8 mouse cellular contexts compared by ENCODE assay signal in genomic region chr6:124857840-124858530, GRCm38 (mm10). TPM values are rescaled to one million over a fixed set of nuclear protein-coding genes. Genes with fewer than 3 reads are reported as not detected.
A peak's percentile ranks its signal among the peaks of the same experiment; 100 is the strongest.
DNase-seq lines count a peak whose midpoint lies in the region; ATAC-seq and TF ChIP-seq lines count a peak whose summit lies in the region.

No protein-coding gene starts in this region.

- peak overlapping the region; percentile 84 for H3K4me2 ChIP-seq in forebrain, postnatal 0 days (ENCODE audit: low read depth)
- peak overlapping the region; percentile 85 for H3K4me2 ChIP-seq in midbrain, embryonic 12.5 days (replicated peaks)

- intact Hi-C loops in left cerebral cortex, adult 2 months (cut with DNase I) = loop anchor here (5.0 kb wide), 1 partner anchor 224 kb away; no protein-coding TSS in a partner anchor

- H3K9ac ChIP-seq in forebrain, postnatal 0 days = peak overlapping the region; percentile 98
- H3K9ac ChIP-seq in midbrain, embryonic 12.5 days (replicated peaks) = peak overlapping the region; percentile 97

- 24% methylated on average over 26 of the region's 26 CpGs for WGBS in embryonic facial prominence, embryonic 10.5 days
- 20% methylated on average over 26 of the region's 26 CpGs for WGBS in forebrain, postnatal 0 days
- WGBS in midbrain, embryonic 12.5 days = 23% methylated on average over 26 of the region's 26 CpGs

- no peaks in the 10 kb centered on the region for H3K9me3 ChIP-seq in embryonic facial prominence, embryonic 10.5 days
- H3K9me3 ChIP-seq in forebrain, postnatal 0 days (ENCODE audit: low read length) = no peaks in the 10 kb centered on the region
- H3K9me3 ChIP-seq in midbrain, embryonic 12.5 days = no peaks in the 10 kb centered on the region

- H3K27ac ChIP-seq in left cerebral cortex, adult 2 months = peak overlapping the region; percentile 92; the same call in 1 of the 2 replicates
- peak overlapping the region; percentile 98 for H3K27ac ChIP-seq in embryonic facial prominence, embryonic 10.5 days (replicated peaks)
- H3K27ac ChIP-seq in forebrain, postnatal 0 days (ENCODE audit: low read depth, low read length) = peak overlapping the region; percentile 98
- peak overlapping the region; percentile 95 for H3K27ac ChIP-seq in midbrain, embryonic 12.5 days (replicated peaks)

- peak overlapping the region; percentile 58 for H3K4me3 ChIP-seq in left cerebral cortex, adult 2 months
- H3K4me3 ChIP-seq in embryonic facial prominence, embryonic 10.5 days = peak overlapping the region; percentile 93
- peak overlapping the region; percentile 70 for H3K4me3 ChIP-seq in forebrain, postnatal 0 days (ENCODE audit: low read depth, low read length)
- peak overlapping the region; percentile 75 for H3K4me3 ChIP-seq in midbrain, embryonic 12.5 days

- peak in 1 of 2 experiments; percentile 24 for DNase-seq in left cerebral cortex, adult 2 months (ENCODE audit: extremely low spot score in 1 of 2, low spot score in 2 of 2)
- no peak for DNase-seq in left cerebral cortex, adult 9 months (ENCODE audit: low spot score in 2 of 2)
- DNase-seq in embryonic facial prominence, embryonic 10.5 days (ENCODE audit: low spot score) = no peak
- DNase-seq in forebrain, postnatal 0 days = no peak
- no peak for DNase-seq in layer of hippocampus, postnatal 14 days (ENCODE audit: low spot score in 2 of 2)
- DNase-seq in layer of hippocampus, adult 8-10 months (ENCODE audit: low spot score in 2 of 2) = no peak
- DNase-seq in layer of hippocampus, adult 18-20 months (ENCODE audit: low spot score in 2 of 2) = no peak

- no peak for ATAC-seq in forebrain, postnatal 0 days
- ATAC-seq in midbrain, embryonic 12.5 days (ENCODE audit: low FRiP score, low read depth) = no peak

- H3K36me3 ChIP-seq in embryonic facial prominence, embryonic 10.5 days (replicated peaks) = peaks cover 21% of the 10 kb centered on the region
- H3K36me3 ChIP-seq in forebrain, postnatal 0 days (ENCODE audit: insufficient read depth) = peaks cover 28% of the 10 kb centered on the region; the same call in 1 of the 2 replicates
- no peaks in the 10 kb centered on the region for H3K36me3 ChIP-seq in midbrain, embryonic 12.5 days

- no peak for TF ChIP-seq CTCF in left cerebral cortex, adult 2 months (IDR thresholded peaks at IDR 0.05)
- no peak for TF ChIP-seq CTCF in forebrain, postnatal 0 days (IDR thresholded peaks at IDR 0.05; ENCODE audit: low read depth)

- peaks cover 51% of the 10 kb centered on the region for H3K27me3 ChIP-seq in embryonic facial prominence, embryonic 10.5 days (replicated peaks; ENCODE audit: low read depth, poor library complexity, severe bottlenecking)
- no peaks in the 10 kb centered on the region for H3K27me3 ChIP-seq in forebrain, postnatal 0 days (ENCODE audit: insufficient read depth, low read length)
- H3K27me3 ChIP-seq in midbrain, embryonic 12.5 days = peaks cover 25% of the 10 kb centered on the region

- peaks cover 76% of the 10 kb centered on the region for H3K4me1 ChIP-seq in embryonic facial prominence, embryonic 10.5 days
- peaks cover 14% of the 10 kb centered on the region for H3K4me1 ChIP-seq in forebrain, postnatal 0 days (ENCODE audit: insufficient read depth)
- H3K4me1 ChIP-seq in midbrain, embryonic 12.5 days = peaks cover 59% of the 10 kb centered on the region

RNA-seq across cellular contexts. Expression of gene P3h3, which starts 0.4 kb away (rescaled TPM):
- 10 to 100 TPM; 29.1 to 33.1 TPM for total RNA-seq in left cerebral cortex, adult 2 months (2021)
- polyA plus RNA-seq in embryonic facial prominence, embryonic 10.5 days (2016; fragmentation: Nextera tagmentation; extraction: Ambion mirVana) = 12.2 and 17.0 TPM in 2 replicates
- 78.8 and 85.7 TPM in 2 replicates for total RNA-seq in forebrain, postnatal 0 days (2014; rRNA removed)
- 6.2 and 9.1 TPM in 2 replicates for polyA plus RNA-seq in forebrain, postnatal 0 days (2015; fragmentation: Nextera tagmentation; extraction: Ambion mirVana)
- 21.4 and 25.6 TPM in 2 replicates for polyA plus RNA-seq in midbrain, embryonic 12.5 days (2016; fragmentation: Nextera tagmentation; extraction: Ambion mirVana)
- total RNA-seq in layer of hippocampus, postnatal 14 days (2021) = 10 to 100 TPM; 24.7 to 24.8 TPM
- total RNA-seq in layer of hippocampus, adult 8-10 months (2022) = 10 to 100 TPM; 32.2 to 51.8 (median 36.4) TPM
- 10 to 100 TPM; 29.5 to 30.9 TPM for total RNA-seq in layer of hippocampus, adult 18-20 months (2021)

RNA-seq across cellular contexts. Expression of gene Gpr162, which starts 5.8 kb away (rescaled TPM):
- total RNA-seq in left cerebral cortex, adult 2 months (2021) = 100 to 1,000 TPM; 231 to 248 TPM
- 1.3 and 1.4 TPM in 2 replicates for polyA plus RNA-seq in embryonic facial prominence, embryonic 10.5 days (2016; fragmentation: Nextera tagmentation; extraction: Ambion mirVana)
- total RNA-seq in forebrain, postnatal 0 days (2014; rRNA removed) = 154 and 160 TPM in 2 replicates
- polyA plus RNA-seq in forebrain, postnatal 0 days (2015; fragmentation: Nextera tagmentation; extraction: Ambion mirVana) = 30.3 and 38.1 TPM in 2 replicates
- 11.8 and 11.9 TPM in 2 replicates for polyA plus RNA-seq in midbrain, embryonic 12.5 days (2016; fragmentation: Nextera tagmentation; extraction: Ambion mirVana)
- total RNA-seq in layer of hippocampus, postnatal 14 days (2021) = 100 to 1,000 TPM; 180 to 193 TPM
- total RNA-seq in layer of hippocampus, adult 8-10 months (2022) = 100 to 1,000 TPM; 171 to 204 (median 183) TPM
- 100 to 1,000 TPM; 183 to 187 TPM for total RNA-seq in layer of hippocampus, adult 18-20 months (2021)

RNA-seq across cellular contexts. Expression of gene Gnb3, which starts 17.9 kb away (rescaled TPM):
- not detected for total RNA-seq in left cerebral cortex, adult 2 months (2021)
- polyA plus RNA-seq in embryonic facial prominence, embryonic 10.5 days (2016; fragmentation: Nextera tagmentation; extraction: Ambion mirVana) = 0.60 and 0.97 TPM in 2 replicates
- total RNA-seq in forebrain, postnatal 0 days (2014; rRNA removed) = 0.90 and 1.8 TPM in 2 replicates
- polyA plus RNA-seq in forebrain, postnatal 0 days (2015; fragmentation: Nextera tagmentation; extraction: Ambion mirVana) = 0.61 and 1.2 TPM in 2 replicates
- 5.5 TPM in 2 replicates for polyA plus RNA-seq in midbrain, embryonic 12.5 days (2016; fragmentation: Nextera tagmentation; extraction: Ambion mirVana)
- under 1 TPM in 1 of 2 experiments, not detected in 1; 0.21 TPM for total RNA-seq in layer of hippocampus, postnatal 14 days (2021)
- total RNA-seq in layer of hippocampus, adult 8-10 months (2022) = under 1 TPM in 2 of 4 experiments, not detected in 2; 0.36 to 0.96 TPM
- total RNA-seq in layer of hippocampus, adult 18-20 months (2021) = not detected

RNA-seq across cellular contexts. Expression of gene Cdca3, which starts 28.6 kb away (rescaled TPM):
- total RNA-seq in left cerebral cortex, adult 2 months (2021) = under 1 TPM; 0.63 to 0.66 TPM
- polyA plus RNA-seq in embryonic facial prominence, embryonic 10.5 days (2016; fragmentation: Nextera tagmentation; extraction: Ambion mirVana) = 225 and 238 TPM in 2 replicates
- 13.5 and 20.7 TPM in 2 replicates for total RNA-seq in forebrain, postnatal 0 days (2014; rRNA removed)
- polyA plus RNA-seq in forebrain, postnatal 0 days (2015; fragmentation: Nextera tagmentation; extraction: Ambion mirVana) = 28.5 and 30.5 TPM in 2 replicates
- 168 and 169 TPM in 2 replicates for polyA plus RNA-seq in midbrain, embryonic 12.5 days (2016; fragmentation: Nextera tagmentation; extraction: Ambion mirVana)
- 1 to 10 TPM; 2.0 to 3.4 TPM for total RNA-seq in layer of hippocampus, postnatal 14 days (2021)
- total RNA-seq in layer of hippocampus, adult 8-10 months (2022) = 1 to 10 TPM in 2 of 4 experiments, under 1 TPM in 2; 0.61 to 1.0 (median 0.95) TPM
- total RNA-seq in layer of hippocampus, adult 18-20 months (2021) = under 1 TPM; 0.52 to 0.53 TPM

RNA-seq across cellular contexts. Expression of gene Usp5, which starts 28.7 kb away (rescaled TPM):
- total RNA-seq in left cerebral cortex, adult 2 months (2021) = 100 to 1,000 TPM; 184 to 190 TPM
- polyA plus RNA-seq in embryonic facial prominence, embryonic 10.5 days (2016; fragmentation: Nextera tagmentation; extraction: Ambion mirVana) = 191 and 212 TPM in 2 replicates
- total RNA-seq in forebrain, postnatal 0 days (2014; rRNA removed) = 215 and 224 TPM in 2 replicates
- polyA plus RNA-seq in forebrain, postnatal 0 days (2015; fragmentation: Nextera tagmentation; extraction: Ambion mirVana) = 173 and 191 TPM in 2 replicates
- 213 and 214 TPM in 2 replicates for polyA plus RNA-seq in midbrain, embryonic 12.5 days (2016; fragmentation: Nextera tagmentation; extraction: Ambion mirVana)
- total RNA-seq in layer of hippocampus, postnatal 14 days (2021) = 100 to 1,000 TPM; 180 to 183 TPM
- 100 to 1,000 TPM; 181 to 196 (median 186) TPM for total RNA-seq in layer of hippocampus, adult 8-10 months (2022)
- total RNA-seq in layer of hippocampus, adult 18-20 months (2021) = 100 to 1,000 TPM; 182 to 185 TPM
